Mouse (Mus musculus): ENCODE results near the gene Med19.
"Not testable (repeated sequence)": the region's sequence is repeated elsewhere in the genome, so short reads cannot be mapped to it uniquely, and the experiment has no call there.

Gene Med19

DNA sequence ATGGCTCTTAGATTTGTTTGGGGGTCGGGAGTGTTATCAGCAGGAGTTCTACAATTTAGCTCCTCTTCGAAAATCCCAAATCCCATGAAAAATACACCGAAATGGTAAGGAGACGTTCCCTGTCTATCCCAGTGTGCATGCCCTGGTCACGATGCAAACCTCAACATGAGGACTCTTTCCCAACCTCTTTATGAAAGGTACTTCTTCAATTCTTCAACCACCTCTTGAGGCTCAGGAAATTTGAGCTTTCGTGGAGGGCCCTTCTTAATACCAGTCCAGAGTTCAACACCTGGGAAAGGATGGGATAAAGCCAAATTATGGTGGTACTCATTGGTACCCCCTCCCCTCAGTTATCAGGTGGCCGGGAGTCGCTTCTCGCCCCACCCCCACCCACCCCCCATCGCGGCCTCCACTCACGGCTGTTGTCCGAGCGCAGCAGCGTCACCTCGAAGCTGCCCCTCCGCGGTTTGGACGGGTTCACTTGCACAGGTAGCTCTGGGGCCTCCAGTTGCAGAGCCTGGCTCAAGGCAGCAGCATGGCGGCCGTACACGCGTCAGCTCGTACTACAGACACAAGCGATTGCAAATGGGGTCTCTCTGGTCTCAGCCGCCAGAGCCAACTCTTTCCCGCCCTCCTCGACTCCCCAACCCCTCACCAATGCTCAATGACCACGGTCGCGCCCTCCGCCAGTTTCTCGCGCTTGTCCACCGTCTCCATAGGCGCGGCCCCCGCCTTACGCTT is 8.2 kb upstream of the Med19 start:
- DNase-seq: no peak

- DNase-seq: peak; percentile 80
Measured at GRCm38 (mm10) chr2:84670569-84670933, 7.7 kb upstream of the Med19 start, which contains the start of gene Selenoh. Gene Selenoh, minus strand, starts transcription at chr2:84670770.

DNA sequence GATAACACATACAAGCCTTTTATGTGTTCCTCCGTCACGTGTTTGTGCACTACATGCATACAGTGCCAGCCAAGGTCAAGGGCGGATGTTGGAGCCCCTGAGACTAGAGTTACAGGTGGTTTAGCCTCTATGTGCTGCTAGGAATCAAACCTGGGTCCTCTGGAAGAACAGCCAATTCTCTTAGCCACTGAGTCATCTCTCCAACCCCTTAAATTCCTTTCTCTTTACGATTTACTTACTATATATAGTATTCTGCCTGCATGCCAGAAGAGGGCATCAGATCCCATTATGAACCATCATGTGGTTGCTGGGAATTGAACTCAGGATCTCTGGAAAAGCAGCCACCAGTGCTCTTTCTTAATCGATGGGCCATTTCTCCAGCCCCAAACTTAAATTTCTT is 6.7 kb upstream of the Med19 start:
- DNase-seq: not testable (repeated sequence)

DNA sequence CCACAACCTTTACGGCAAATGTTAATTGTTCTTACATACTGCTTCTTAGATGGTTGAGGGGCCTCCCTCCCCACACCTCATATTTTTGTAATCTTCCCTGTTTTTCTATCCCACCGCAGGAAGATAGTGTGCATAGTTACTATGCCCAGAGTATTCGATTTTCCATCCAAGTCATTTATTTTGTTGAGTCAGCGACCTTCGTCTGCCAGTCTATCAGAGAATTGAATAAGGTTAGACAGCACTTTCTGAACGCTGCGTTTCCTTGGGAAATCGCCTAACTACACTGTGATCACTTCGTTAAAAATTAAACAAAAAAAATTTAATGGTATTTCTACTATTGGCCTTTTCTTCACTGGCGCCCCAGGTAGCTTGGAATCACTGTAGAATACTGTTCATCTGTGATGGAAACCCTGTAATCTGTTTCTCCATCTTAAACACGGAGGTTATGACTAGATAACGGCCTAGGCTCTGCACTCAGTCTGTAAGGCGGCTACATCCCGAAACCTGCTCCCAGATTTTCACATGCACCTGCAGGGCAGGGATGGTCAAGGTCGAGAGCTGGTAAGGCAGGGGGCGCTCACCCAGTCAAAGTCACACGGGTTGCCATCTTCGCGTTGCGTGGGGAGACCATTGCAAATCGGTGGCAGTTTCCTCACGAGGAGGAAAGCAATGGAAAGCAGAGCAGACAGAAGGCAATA is 783 bp upstream of the Med19 start:
- DNase-seq: no peak

- DNase-seq: no peak
Measured at GRCm38 (mm10) chr2:84679016-84679415, 814 bp downstream of the Med19 start, which contains the start of gene Tmx2. Gene Tmx2, minus strand, starts transcription at chr2:84679140.

DNA sequence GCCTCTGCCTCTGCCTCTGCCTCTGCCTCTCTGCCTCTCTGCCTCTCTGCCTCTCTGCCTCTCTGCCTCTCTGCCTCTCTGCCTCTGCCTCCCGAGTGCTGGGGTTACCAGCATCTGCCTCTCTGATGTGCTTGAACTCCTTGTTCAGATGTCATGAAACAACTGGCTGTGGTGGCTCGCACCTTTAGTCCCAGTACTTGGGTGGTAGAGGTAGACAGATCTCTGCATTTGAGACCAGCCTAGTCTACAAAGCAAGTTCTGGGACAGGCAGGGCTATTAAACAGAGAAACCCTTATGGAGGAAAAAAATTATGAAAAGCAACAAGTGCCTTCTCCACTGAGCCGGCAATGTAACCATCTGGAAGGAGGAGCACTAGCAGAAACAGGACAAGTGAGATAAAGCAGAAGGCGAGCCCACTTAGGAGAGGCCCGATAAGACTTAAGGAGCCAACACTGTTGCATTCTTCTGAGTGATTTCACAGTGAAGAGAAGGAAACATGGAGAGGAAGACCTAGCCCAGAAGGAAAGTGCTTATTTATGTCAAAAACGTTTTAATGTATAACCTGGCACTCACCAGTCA is 4.5 kb downstream of the Med19 start:
- DNase-seq: no peak

DNA sequence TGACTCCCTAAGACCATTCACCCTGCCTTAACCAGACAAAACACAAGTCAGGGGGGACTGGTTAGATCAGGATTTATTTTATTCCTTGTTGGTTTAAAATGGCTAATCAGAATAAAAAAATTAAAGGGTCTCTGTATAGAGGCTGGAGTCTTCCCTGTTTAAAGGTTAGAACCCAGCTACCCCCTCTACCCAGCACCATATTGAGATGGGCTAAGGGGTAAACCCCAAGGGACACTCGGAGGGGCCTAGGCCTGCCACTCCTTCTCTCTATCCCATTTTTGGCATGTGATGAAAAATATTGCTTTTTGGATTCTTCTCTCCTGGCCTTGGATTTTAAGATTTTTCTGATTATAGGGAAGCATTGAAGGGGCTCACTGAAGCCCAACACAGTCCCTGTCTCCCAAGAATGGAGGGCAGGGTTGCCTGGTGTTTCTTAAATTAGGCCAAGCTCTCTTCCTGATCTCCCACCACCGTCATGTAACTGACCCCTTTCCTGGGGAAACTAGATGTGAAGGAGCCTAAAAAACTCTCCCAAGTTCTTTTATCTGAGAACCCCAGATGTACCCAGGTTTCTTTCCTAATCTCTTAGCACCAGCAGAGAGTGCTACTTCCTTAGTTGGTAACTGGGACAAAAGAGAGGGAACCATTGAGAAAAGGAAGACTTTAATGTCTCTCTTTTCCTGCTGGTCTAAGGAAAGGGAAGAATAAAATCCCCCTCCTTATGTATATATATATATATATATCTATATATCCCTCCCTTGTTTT is 10.1 kb downstream of the Med19 start:
- DNase-seq: no peak

GRCm38 (mm10) chr2:84690050-84690449 is 11.8 kb downstream of the Med19 start:
- DNase-seq: peak; percentile 57

DNA sequence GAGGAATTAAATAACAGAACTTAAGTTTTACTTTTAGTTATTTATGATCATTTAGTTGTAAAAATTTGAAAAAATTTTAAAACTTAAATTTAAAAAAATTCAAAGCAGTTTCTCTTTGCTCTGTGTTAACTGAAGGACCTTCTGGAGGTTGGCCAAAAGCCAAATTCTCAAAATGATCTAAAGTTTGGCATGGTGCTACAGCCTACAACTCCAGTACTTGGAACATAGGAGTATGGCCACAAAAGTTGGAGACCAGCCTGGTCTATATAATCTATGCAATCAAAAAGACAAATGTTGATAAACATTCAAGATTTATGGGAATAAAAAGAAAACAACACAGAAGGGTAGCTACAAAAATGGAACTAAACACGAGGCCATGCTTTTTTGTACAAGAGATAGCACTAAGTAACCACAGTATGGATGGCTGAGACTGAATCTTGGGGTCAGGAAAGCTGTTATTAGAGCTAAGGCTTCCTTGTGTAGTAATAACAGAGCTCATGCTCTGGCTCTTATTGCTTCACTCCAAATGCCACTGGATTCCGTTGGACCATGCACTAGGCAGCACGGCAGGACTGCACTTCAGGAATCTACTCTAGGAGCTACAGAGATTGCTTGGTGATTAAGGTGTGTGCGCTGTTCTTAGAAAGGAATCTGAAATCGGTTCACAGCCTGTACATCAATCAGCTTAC is 16.9 kb downstream of the Med19 start:
- no peak for DNase-seq

- no peak for DNase-seq
Measured at GRCm38 (mm10) chr2:84703497-84703896, 25.3 kb downstream of the Med19 start.

GRCm38 (mm10) chr2:84704329-84704728 is 26.1 kb downstream of the Med19 start:
- DNase-seq: no peak

GRCm38 (mm10) chr2:84705295-84705694 is 27.1 kb downstream of the Med19 start:
- DNase-seq: no peak

DNA sequence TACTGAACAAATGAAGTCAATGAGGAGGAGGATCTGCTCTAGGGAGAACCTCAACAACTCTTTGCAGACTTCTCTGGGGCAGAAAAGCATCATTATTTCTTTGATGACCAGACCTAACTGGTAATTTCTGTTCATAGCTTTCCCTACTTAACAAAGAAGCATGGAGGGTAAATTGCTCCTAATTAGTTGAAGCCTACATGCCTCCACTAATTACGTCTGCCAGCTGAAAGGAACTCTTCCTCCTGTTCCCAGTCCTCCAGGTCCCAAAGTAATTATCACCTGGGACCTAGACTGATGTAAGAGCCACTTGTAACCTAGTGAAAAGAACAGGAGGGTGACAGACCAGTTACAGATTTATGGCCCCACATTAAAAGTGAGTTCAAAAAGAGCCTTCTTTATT is 29.3 kb downstream of the Med19 start:
- DNase-seq: no peak

- DNase-seq: no peak
Measured at GRCm38 (mm10) chr2:84711898-84712297, 33.7 kb downstream of the Med19 start.

- no peak for DNase-seq
Measured at GRCm38 (mm10) chr2:84714422-84714810, 36.2 kb downstream of the Med19 start.

DNA sequence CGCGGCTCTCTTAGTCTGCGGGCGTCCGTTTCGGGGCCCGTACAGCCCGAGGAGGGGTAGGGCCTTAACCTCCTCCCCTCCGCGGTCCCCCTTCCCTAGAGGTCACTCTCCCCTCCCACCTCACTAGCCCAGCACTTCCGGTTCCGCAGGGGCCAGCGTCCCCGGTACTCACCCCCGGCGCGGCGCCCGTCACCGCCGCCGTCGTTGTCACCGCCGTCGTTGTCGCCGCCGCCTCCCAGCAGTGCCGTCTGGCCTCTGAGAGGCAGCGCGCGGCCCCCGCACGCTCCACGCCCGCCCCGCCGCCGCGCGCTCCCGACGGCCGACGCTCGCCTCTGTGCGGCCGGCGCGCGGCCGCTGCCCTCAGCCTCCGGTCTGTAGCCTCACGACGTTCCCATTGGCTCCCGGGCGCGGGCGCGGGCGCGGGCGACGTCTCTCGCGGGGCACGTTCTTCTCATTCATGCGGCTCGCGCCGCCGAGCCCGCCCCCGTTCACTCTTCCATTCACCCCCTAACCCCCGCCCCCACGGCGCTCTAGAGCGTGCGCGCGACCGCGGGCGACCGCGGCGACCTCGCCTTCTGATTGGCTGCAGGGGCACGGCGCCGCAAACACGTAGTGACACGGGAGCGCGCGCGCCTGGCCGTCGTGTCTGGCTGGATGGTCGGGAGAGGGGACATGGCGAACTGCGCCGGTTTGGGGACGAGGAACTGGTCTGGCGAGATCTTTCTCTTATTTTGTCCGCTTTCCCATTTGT is 36.8 kb downstream of the Med19 start, which contains the start of gene Zdhhc5:
Zdhhc5 (minus strand) TSS at position 370 of the 751 bp plus-strand sequence.
- peak; percentile 99 for DNase-seq

GRCm38 (mm10) chr2:84715562-84716361 is 37.6 kb downstream of the Med19 start:
- DNase-seq: peak; percentile 94

DNA sequence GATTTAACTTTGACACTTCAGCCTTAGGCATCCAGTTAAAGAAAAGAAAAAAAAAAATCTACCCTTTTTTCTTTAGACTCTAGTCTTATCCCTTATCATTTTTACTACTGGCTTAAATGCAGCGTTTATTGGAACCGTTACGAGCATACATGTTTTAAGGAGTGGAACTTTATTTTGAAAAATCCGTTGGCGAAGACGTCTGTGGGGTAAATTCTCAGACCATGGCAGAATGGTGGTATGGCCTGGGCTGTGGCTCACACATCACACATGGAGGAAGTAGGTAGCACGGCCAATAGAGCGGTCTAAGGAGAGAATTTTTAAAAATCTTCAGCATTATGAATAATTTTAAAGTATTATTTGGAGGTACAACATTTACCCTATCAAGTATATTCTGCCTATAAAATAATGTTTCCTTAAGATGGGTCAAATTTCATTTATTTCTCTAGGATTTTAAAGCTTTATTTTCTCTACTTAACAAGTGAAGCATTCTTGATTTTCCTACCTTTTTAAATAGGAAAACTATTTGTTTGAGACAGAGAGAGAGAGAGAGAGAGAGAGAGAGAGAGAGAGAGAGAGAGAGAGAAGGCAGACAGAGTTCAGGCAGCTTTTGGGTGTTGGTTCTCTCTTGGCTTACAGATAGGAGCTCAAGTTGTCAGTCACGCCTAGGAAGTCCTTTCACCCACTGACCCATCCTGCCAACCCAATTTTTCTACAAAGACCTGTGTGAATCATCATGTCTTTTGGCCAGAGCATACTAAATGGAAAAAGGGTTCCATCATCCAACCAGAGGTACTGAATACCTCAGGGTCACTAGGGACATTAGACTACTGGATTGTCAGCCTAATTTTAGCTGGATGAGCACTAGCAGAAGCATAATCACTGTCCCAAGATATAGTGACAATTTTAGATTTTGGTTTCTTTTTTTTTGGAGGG is 38.5 kb downstream of the Med19 start:
- no peak for DNase-seq

GRCm38 (mm10) chr2:84717357-84717756 is 39.2 kb downstream of the Med19 start:
- DNase-seq: no peak

DNA sequence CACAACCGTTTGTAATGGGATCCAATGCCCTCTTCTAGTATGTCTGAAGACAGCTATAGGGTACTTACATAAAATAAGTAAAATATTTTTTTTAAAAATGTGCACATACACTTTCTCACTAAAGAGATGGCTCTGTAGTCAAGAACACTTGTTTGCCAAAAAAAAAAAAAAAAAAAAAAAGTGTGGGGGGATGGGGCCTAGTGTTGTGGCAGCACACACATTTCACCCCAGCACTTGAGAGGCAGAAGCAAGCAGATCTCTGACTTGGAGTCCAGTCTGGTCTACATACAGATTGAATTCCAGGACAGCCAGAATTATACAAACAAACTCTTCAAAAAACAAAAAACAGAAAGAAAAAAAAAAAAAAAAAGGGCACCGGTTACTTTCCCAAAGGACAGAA is 42.5 kb downstream of the Med19 start:
- DNase-seq: no peak

Data from cerebellum, adult 11-12 months (tissue).